Mouse (Mus musculus) kidney, adult 2 months (tissue): ENCODE measurements around the gene Gm13539. TPM values are rescaled to one million over a fixed set of nuclear protein-coding genes. Genes with fewer than 3 reads are reported as not detected.
"Not testable (repeated sequence)": the region's sequence is repeated elsewhere in the genome, so short reads cannot be mapped to it uniquely, and the experiment has no call there.

Source experiments
- DNase-seq: peaks from one replicate; pipeline ENCODE4 v3.0.0; 2021
- H3K27ac ChIP-seq: fragments of 200-500 bp; 2 replicates; pipeline ENCODE4 v1.5.1; 2012; ENCODE audit warnings: low read depth, low read length, control low read depth, inconsistent platforms; ENCODE audit not compliant: insufficient read depth
- H3K27me3 ChIP-seq: fragments of 200-500 bp; replicated peaks from 2 replicates; pipeline ENCODE4 v1.6.1; 2012; ENCODE audit warnings: mild to moderate bottlenecking, moderate library complexity, low read length, inconsistent platforms; ENCODE audit not compliant: control insufficient read depth, insufficient read depth
- H3K36me3 ChIP-seq: fragments of 200-500 bp; 2 replicates; pipeline ENCODE4 v1.6.1; 2012; ENCODE audit warnings: mild to moderate bottlenecking, moderate library complexity, low read length, inconsistent platforms; ENCODE audit not compliant: control insufficient read depth, insufficient read depth
- H3K4me1 ChIP-seq: fragments of 200-500 bp; 2 replicates; pipeline ENCODE4 v1.6.1; 2011; ENCODE audit warnings: low read length; ENCODE audit not compliant: control insufficient read depth, insufficient read depth
- H3K4me3 ChIP-seq: fragments of 200-500 bp; 2 replicates; pipeline ENCODE4 v1.5.1; 2011; ENCODE audit warnings: mild to moderate bottlenecking, low read depth, low read length, control low read depth; ENCODE audit not compliant: insufficient read depth
- CTCF ChIP-seq: fragments of 200-500 bp; conservative IDR thresholded peaks from 2 replicates; pipeline ENCODE4 v1.5.1; 2011; ENCODE audit warnings: low read depth, mild to moderate bottlenecking, control low read depth, low read length, moderate library complexity, mixed read lengths; ENCODE audit not compliant: insufficient read depth, insufficient read length
- POLR2A ChIP-seq: fragments of 200-500 bp; IDR thresholded peaks from one replicate; pipeline ENCODE4 v1.6.1; 2011; ENCODE audit warnings: low read depth, low read length, control low read depth
- WGBS: fragments of 180-500 bp; shearing (Covaris S2); methylation state at CpG from one replicate; pipeline ENCODE4 v1.1.7; 2018; 5-methylcytosine and 5-hydroxymethylcytosine counted together
- polyA plus RNA-seq: library from polyadenylated mRNA; depleted of rRNA; stranded (reverse); fragments of >200 nt; gene quantifications from 2 replicates; pipeline ENCODE4 v1.2.3, GENCODE M21; 2012; rRNA removed

Gm13539 gene
- polyA plus RNA-seq = not detected in 2 replicates

GRCm38 (mm10) chr2:25781957-25782356 lies at the start of gene Gm13539:
Gm13539 (plus strand) TSS chr2:25782257.
- Histone ChIP-seq H3K36me3 (no peaks in the 10 kb centered on the region), H3K4me3 (no peak within 1 kb of the TSS), H3K27ac (no peak within 1 kb of the TSS), H3K4me1 (no peaks in the 10 kb centered on the region), H3K27me3 (no peaks in the 10 kb centered on the region)
- DNase-seq = no peak
- 82% methylated on average over 3 of the region's 3 CpGs for WGBS
- TF ChIP-seq CTCF = no peak
- no peak for TF ChIP-seq POLR2A

GRCm38 (mm10) chr2:25733199-25733930 lies 48.7 kb upstream of the Gm13539 start:
- TF ChIP-seq POLR2A = no peak
- no peak for TF ChIP-seq CTCF

GRCm38 (mm10) chr2:25736709-25737108 lies 45.3 kb upstream of the Gm13539 start, which contains the start of gene Obp2b:
Obp2b (plus strand) TSS chr2:25737009.
- not testable (repeated sequence) for H3K36me3 ChIP-seq, DNase-seq, H3K27me3 ChIP-seq, H3K4me3 ChIP-seq, H3K27ac ChIP-seq, H3K4me1 ChIP-seq
- 83% methylated on average over 3 of the region's 3 CpGs for WGBS

More at GRCm38 (mm10) chr2:25733199-25733930, 48.7 kb upstream of the Gm13539 start:
- 18% methylated on average over 2 of the region's 2 CpGs for WGBS
- no peak for DNase-seq
- H3K27me3 ChIP-seq = no peaks in the 10 kb centered on the region
- H3K36me3 ChIP-seq = no peaks in the 10 kb centered on the region
- no peak overlapping the region for H3K27ac ChIP-seq
- no peaks in the 10 kb centered on the region for H3K4me1 ChIP-seq
- H3K4me3 ChIP-seq = no peak overlapping the region

GRCm38 (mm10) chr2:25741671-25742070 lies 40.4 kb upstream of the Gm13539 start:
- Histone ChIP-seq H3K27ac (no peak overlapping the region), H3K36me3 (no peaks in the 10 kb centered on the region), H3K27me3 (no peaks in the 10 kb centered on the region), H3K4me1 (no peaks in the 10 kb centered on the region), H3K4me3 (no peak overlapping the region)
- no peak for TF ChIP-seq CTCF
- TF ChIP-seq POLR2A = no peak
- no peak for DNase-seq
- WGBS = 73% methylated on average over 1 of the region's 1 CpGs

- 57% methylated on average over 1 of the region's 1 CpGs for WGBS
- H3K4me1 ChIP-seq = peaks cover 3% of the 10 kb centered on the region; the same call in 1 of the 2 replicates
- TF ChIP-seq CTCF (no peak), POLR2A (no peak)
- H3K27ac ChIP-seq = no peak overlapping the region; the same call in 1 of the 2 replicates
- no peak overlapping the region for H3K4me3 ChIP-seq
- H3K36me3 ChIP-seq = no peaks in the 10 kb centered on the region
- no peaks in the 10 kb centered on the region for H3K27me3 ChIP-seq
- peak; percentile 71 for DNase-seq
Observed at GRCm38 (mm10) chr2:25754201-25754600, 27.9 kb upstream of the Gm13539 start.

GRCm38 (mm10) chr2:25758064-25758625 lies 23.9 kb upstream of the Gm13539 start:
- H3K36me3 ChIP-seq = no peaks in the 10 kb centered on the region
- H3K27ac ChIP-seq = no peak overlapping the region
- peaks cover 3% of the 10 kb centered on the region; the same call in 1 of the 2 replicates for H3K4me1 ChIP-seq
- peak; percentile 17 for DNase-seq
- no peak overlapping the region for H3K4me3 ChIP-seq
- 25% methylated on average over 4 of the region's 4 CpGs for WGBS
- no peaks in the 10 kb centered on the region for H3K27me3 ChIP-seq
- no peak for TF ChIP-seq CTCF

- no peak within 1 kb of the TSS for H3K4me3 ChIP-seq
- H3K4me1 ChIP-seq = no peaks in the 10 kb centered on the region
- WGBS = 43% methylated on average over 2 of the region's 2 CpGs
- no peaks in the 10 kb centered on the region for H3K27me3 ChIP-seq
- TF ChIP-seq POLR2A (no peak), CTCF (no peak)
- H3K36me3 ChIP-seq = no peaks in the 10 kb centered on the region
- no peak for DNase-seq
- no peak within 1 kb of the TSS for H3K27ac ChIP-seq
Observed at GRCm38 (mm10) chr2:25765269-25765668, 16.8 kb upstream of the Gm13539 start, which contains the start of gene Lcn3. Lcn3 (plus strand) TSS chr2:25765569.
